Mouse (Mus musculus) left cerebral cortex, postnatal 10 days (tissue): ENCODE measurements around the gene Nr1d1. TPM values are rescaled to one million over a fixed set of nuclear protein-coding genes. Genes with fewer than 3 reads are reported as not detected.
A peak's percentile ranks its signal among the peaks of the same experiment; 100 is the strongest.

Experiments used
- DNase-seq, 2 experiments: peaks; one replicate each; pipeline ENCODE4 v3.0.0; 2021 to 2022; ENCODE audit warnings: low spot score in 2 of 2, mixed read lengths in 1 of 2; ENCODE audit errors: extremely low spot score in 1 of 2
- intact Hi-C: fragments of 180-260 bp; cut with DNase I; formaldehyde crosslinking; loops from one replicate; pipeline ENCODE4 v1.15.1; 2025
- total RNA-seq, 2 experiments: library from RNA; stranded (reverse); gene quantifications; 2 replicates each; pipeline ENCODE4 v1.2.3; 2021

Nr1d1 gene
- total RNA-seq, 2 experiments from 2014 or later: 63.3 to 70.5 TPM

- no peak for DNase-seq
- intact Hi-C loops: loop anchor here (5.0 kb wide), 1 partner anchor 45 kb away; no protein-coding TSS in a partner anchor
Measured at GRCm38 (mm10) chr11:98761939-98762338, 13.2 kb downstream of the Nr1d1 start.

GRCm38 (mm10) chr11:98756711-98757110 is 18.4 kb downstream of the Nr1d1 start:
- intact Hi-C loops: no loop called here

DNA sequence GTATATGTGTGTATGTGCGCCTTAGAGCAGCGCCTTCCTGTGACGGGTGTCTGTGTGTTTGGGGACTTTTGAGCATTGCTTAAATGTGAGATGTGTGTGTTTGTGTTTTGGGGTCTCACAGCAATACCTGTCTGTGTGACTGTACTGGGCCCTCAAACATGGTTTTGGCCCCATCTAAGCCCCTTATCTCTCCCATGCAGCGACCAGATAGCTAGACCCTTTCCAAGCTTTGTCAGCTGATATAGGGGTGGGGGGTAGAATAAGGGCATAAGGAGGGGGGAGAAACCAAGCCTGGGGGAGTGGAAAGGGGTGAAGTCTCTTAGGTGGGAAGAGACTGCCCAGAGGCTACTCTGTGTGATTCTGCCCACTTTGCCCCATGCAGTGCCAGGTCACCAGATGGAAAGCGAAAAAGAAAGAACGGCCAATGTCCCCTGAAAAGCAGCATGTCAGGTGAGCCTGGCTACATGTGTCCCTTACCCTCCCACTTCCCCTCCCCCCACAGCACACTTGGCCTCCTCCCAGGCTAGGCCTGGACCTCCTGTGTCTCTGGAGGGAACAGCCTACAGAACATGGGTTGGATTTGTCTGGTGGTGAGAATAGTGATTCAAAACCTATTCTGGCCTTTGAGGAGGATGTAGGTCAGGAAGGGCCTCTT is 19.3 kb downstream of the Nr1d1 start:
- intact Hi-C loops: no loop called here
- DNase-seq: no peak

More at GRCm38 (mm10) chr11:98756711-98757110, 18.4 kb downstream of the Nr1d1 start:
- no peak for DNase-seq

DNA sequence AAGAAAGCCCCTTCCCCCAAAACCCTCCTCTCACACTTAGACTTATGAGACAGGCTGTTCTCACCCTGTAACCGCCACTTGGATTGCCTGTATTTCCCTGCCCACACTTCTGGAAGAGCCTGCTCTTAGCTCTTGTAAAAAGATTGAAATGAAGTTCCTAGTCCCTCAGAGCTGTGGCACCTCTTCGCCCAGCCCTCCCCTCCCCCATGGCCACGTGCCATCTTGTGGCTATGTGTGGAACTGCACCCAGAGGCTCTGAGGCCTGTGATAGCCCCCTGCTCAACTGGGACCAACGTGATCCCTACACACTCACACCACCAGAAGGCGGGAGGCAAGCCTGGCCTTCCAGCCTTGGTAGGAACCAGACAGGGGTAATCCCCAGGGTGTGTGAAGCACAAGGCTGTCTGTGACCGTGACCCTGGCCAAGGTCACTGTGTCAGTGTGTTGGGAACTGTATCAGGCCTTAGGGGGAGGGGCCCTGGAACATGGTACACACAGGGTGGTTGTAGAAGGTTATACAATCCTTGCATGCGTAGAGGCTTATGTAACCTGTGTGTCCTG is 20.4 kb downstream of the Nr1d1 start:
- peak in 1 of 2 experiments; percentile 84 for DNase-seq
- intact Hi-C loops: no loop called here

- intact Hi-C loops: no loop called here
- peak in 1 of 2 experiments; percentile 45 for DNase-seq
Measured at GRCm38 (mm10) chr11:98754151-98754620, 20.9 kb downstream of the Nr1d1 start.

- no peak for DNase-seq
- intact Hi-C loops: no loop called here
Measured at GRCm38 (mm10) chr11:98753264-98753663, 21.9 kb downstream of the Nr1d1 start.

- DNase-seq: no peak
- intact Hi-C loops: no loop called here
Measured at GRCm38 (mm10) chr11:98752562-98753140, 22.5 kb downstream of the Nr1d1 start.

GRCm38 (mm10) chr11:98751221-98751782 is 23.8 kb downstream of the Nr1d1 start:
- peak in 1 of 2 experiments; percentile 59 for DNase-seq
- intact Hi-C loops: no loop called here

DNA sequence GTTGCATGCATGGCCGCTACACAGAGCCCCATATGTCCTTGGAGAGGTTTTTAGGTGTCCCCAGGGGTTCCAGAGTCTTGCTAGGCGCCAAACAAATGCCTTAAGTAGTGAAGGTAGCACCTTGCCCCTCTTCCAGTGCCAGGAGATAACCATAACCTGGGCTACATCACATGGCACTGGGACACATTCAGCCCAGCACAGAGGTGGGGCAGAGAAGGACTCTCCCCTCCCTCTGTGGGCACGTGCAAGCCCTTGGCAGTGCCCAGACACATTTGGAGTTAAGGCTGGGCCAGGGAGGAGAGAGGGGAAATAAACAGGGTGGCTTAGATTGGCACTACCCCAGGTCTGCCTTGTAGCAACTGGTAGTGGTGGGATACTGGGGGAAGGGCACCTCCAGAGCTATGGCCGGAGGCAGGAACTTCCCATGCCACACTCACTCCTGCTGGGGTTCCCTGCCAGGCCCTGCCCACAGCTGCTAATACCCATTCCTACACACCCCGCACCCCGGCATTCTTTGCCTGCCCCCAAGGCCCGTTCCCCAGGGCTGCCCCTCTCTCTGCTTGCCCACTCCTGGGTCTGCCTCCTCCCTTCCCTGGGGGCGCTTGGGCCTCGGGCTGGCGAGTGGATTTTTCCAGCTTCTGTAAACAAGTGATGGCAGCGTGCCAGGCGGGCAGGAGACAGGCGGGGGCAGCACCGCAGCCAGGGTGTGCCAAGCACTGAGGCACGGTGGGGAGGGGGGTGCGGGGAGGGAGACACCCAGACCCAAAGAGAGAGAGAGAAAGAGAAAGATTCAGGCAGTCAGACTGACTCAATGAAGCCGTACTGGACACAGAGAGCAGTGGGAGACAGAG is 24.6 kb downstream of the Nr1d1 start:
- intact Hi-C loops: no loop called here
- DNase-seq: peak; percentile 84 to 92

DNA sequence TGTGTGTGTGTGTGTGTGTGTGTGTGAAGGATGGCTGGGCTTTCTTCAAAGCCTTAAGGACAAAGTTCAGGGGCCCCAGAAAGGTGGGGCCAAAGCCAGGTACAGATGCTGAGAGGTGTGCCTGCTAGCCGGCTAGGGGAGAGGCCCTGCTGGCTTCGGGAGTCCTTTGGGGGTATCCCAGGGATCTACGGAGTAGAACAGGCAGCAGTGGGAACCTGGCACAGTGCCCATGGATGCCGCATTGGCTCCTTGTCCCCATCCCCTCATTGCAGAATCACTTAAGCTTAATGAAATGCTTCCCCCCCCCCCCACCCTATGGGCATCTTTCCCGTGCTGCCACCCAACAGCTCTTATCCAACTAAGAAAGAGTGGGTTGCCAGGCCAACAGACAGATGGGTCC is 25.4 kb downstream of the Nr1d1 start:
- intact Hi-C loops: no loop called here
- DNase-seq: peak in 1 of 2 experiments; percentile 78

DNA sequence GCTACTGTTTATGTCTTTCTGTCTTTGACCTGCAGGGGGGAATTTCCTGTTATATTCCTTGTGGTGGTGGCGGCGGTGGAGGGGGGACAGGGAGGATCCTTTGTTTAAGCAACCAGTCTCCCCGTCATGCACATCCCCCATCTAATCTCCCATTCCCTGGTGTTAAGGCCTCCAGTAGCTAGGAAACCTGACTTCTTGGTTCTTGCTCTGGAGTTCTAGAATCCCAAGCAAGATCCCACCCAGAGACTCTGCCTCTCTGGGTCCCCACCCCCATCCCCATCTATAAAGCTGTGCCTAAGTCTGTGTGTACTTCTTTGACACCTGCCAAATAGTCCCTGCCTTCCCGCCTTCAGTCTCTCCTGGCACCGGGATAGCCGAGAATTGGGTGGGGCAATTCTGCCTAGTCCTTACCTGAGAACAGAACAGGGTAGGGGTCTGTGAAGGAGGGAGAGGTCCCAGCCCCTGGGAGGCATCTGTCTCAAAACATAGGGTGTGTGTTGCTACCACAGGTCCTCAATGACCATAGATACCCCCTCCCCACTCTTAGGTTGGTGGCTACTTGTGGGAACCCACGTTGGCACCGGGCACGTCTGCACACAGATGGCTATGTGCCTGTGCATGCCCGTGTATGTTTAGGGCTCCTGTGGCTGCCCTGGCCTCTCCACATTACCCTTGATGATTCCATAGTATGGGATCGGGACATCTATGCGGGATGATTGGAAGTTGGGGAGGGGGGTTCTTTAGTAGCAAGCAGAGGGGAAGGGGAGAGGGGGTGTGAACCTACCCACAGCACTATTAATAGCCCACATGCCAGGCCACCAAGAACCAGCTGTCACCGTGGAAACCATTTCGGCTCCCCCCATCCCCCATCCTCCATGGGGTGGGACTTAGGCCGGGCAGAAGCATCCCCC is 26.4 kb downstream of the Nr1d1 start:
- DNase-seq: peak in 1 of 2 experiments; percentile 82
- intact Hi-C loops: no loop called here

- peak in 1 of 2 experiments; percentile 62 for DNase-seq
- intact Hi-C loops: no loop called here
Measured at GRCm38 (mm10) chr11:98747804-98748505, 27.2 kb downstream of the Nr1d1 start.

GRCm38 (mm10) chr11:98746855-98747693 is 28.1 kb downstream of the Nr1d1 start:
- intact Hi-C loops: no loop called here
- peak; percentile 92 to 94 for DNase-seq

GRCm38 (mm10) chr11:98745932-98746853 is 28.9 kb downstream of the Nr1d1 start:
- intact Hi-C loops: no loop called here
- DNase-seq: no peak

- intact Hi-C loops: loop anchor here (5.0 kb wide), 1 partner anchor 38 kb away; no protein-coding TSS in a partner anchor
- DNase-seq: peak in 1 of 2 experiments; percentile 62
Measured at GRCm38 (mm10) chr11:98744456-98745019, 30.6 kb downstream of the Nr1d1 start.
